ENCODE assay signal across 11 mouse cellular contexts in the genomic region with DNA sequence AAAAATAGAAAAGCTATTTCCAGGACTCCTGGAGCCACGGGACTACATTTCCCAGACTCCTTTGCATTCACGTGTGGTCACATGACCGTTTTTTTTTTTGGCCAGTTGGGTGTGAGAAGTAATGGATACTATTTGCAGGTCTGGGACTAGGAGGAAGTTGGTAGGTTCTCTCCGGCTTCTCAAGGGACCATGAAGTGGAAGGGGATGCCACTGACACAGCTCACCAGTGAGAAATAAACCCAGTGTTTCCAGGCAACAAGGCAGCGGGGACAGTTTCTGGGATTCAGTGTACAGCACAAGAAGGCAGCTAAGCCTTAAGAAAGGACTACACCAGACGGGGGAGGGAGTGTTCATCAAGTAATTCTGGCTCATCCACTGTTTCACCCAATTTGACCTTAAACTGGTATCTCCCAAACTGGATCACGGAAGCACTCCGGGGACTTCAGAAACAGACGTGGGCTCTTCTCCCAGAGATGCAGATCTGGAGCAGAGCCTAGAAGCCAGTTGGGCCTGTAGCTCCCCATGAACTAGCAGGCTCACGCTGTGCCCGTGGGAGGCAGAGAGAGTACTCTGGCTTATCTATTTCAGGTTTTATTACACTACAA. TPM values are rescaled to one million over a fixed set of nuclear protein-coding genes. Genes with fewer than 3 reads are reported as not detected.
A peak's percentile ranks its signal among the peaks of the same experiment; 100 is the strongest.
DNase-seq lines count a peak whose midpoint lies in the region; ATAC-seq and TF ChIP-seq lines count a peak whose summit lies in the region.
"Had no signal": no experiment of that assay in that cellular context is flagged by ENCODE, and none has a peak within 500 bp of the region (broad histone marks: within the 10 kb centered on the region; RNA-seq: fewer than 3 reads in every experiment).

No protein-coding gene starts in this region.

- no peak overlapping the region for H3K4me2 ChIP-seq in heart, embryonic 12.5 days
- H3K4me2 ChIP-seq in hindbrain, embryonic 14.5 days (replicated peaks): no peak overlapping the region
- H3K4me2 ChIP-seq: limb, embryonic 15.5 days; neural tube, embryonic 13.5 days had no signal

- no peak overlapping the region for H3K9ac ChIP-seq in heart, embryonic 12.5 days
- no peak overlapping the region for H3K9ac ChIP-seq in hindbrain, embryonic 14.5 days
- H3K9ac ChIP-seq: limb, embryonic 15.5 days; neural tube, embryonic 13.5 days had no signal

- WGBS in heart, embryonic 12.5 days: 65% methylated on average over 11 of the region's 11 CpGs
- 73% methylated on average over 11 of the region's 11 CpGs for WGBS in hindbrain, embryonic 14.5 days
- 28% methylated on average over 11 of the region's 11 CpGs for WGBS in olfactory bulb, adult 2 months

- no peak for ATAC-seq in heart, embryonic 12.5 days (ENCODE audit: insufficient number of reproducible peaks, low FRiP score)
- ATAC-seq in hindbrain, embryonic 14.5 days (ENCODE audit: low FRiP score): no peak
- no peak for ATAC-seq in monocyte, adult 5-6 weeks (replicated peaks; ENCODE audit: insufficient number of reproducible peaks, low FRiP score, low TSS enrichment, poor library complexity, severe bottlenecking)

- DNase-seq in heart, adult 9 months (ENCODE audit: low spot score in 2 of 2): peak; percentile 16 to 31
- DNase-seq in brain, adult 2 months (ENCODE audit: low read depth, low spot score): peak; percentile 95
- DNase-seq in hindbrain, embryonic 14.5 days (ENCODE audit: low spot score): peak; percentile 36
- DNase-seq in kidney, postnatal 36 days: no peak
- DNase-seq in kidney, adult 18-20 months: no peak
- DNase-seq: gastrocnemius, postnatal 10 days had no signal

- no peaks in the 10 kb centered on the region for H3K36me3 ChIP-seq in heart, embryonic 12.5 days
- H3K36me3 ChIP-seq in hindbrain, embryonic 14.5 days (replicated peaks; ENCODE audit: control insufficient read depth, insufficient read depth): peaks cover 62% of the 10 kb centered on the region
- H3K36me3 ChIP-seq: limb, embryonic 15.5 days had no signal

- no peak for TF ChIP-seq CTCF in olfactory bulb, adult 2 months (IDR thresholded peaks at IDR 0.05; ENCODE audit: insufficient read depth, low read depth, low read length)

- no peak overlapping the region for H3K27ac ChIP-seq in heart, embryonic 12.5 days (ENCODE audit: poor library complexity, severe bottlenecking)
- H3K27ac ChIP-seq in hindbrain, embryonic 14.5 days: no peak overlapping the region
- H3K27ac ChIP-seq in olfactory bulb, adult 2 months (ENCODE audit: insufficient read depth, low read depth, low read length): 0 out of 2 replicates have a peak overlapping the region, but pooled peaks have one; percentile 33
- H3K27ac ChIP-seq: limb, embryonic 15.5 days; neural tube, embryonic 13.5 days had no signal

- peaks cover 5% of the 10 kb centered on the region; the same call in 1 of the 2 replicates for H3K9me3 ChIP-seq in heart, embryonic 12.5 days (replicated peaks)
- no peaks in the 10 kb centered on the region for H3K9me3 ChIP-seq in hindbrain, embryonic 14.5 days (ENCODE audit: control insufficient read depth, low read length)
- H3K9me3 ChIP-seq: limb, embryonic 15.5 days; neural tube, embryonic 13.5 days had no signal

- no peak overlapping the region for H3K4me3 ChIP-seq in heart, embryonic 12.5 days
- H3K4me3 ChIP-seq in hindbrain, embryonic 14.5 days (replicated peaks; ENCODE audit: low read length): no peak overlapping the region
- no peak overlapping the region for H3K4me3 ChIP-seq in olfactory bulb, adult 2 months (ENCODE audit: insufficient read depth, low read depth, low read length)
- H3K4me3 ChIP-seq: limb, embryonic 15.5 days; neural tube, embryonic 13.5 days had no signal

- no peak for TF ChIP-seq POLR2A in olfactory bulb, adult 2 months (IDR thresholded peaks at IDR 0.05; ENCODE audit: insufficient read depth, low read depth, low read length)

- H3K4me1 ChIP-seq in heart, embryonic 12.5 days (replicated peaks): peaks cover 6% of the 10 kb centered on the region
- no peaks in the 10 kb centered on the region for H3K4me1 ChIP-seq in hindbrain, embryonic 14.5 days (replicated peaks; ENCODE audit: control insufficient read depth, insufficient read depth, low read length)
- peaks cover 10% of the 10 kb centered on the region for H3K4me1 ChIP-seq in olfactory bulb, adult 2 months (ENCODE audit: control insufficient read depth, insufficient read depth, low read length)
- H3K4me1 ChIP-seq: limb, embryonic 15.5 days; neural tube, embryonic 13.5 days had no signal

- H3K27me3 ChIP-seq in heart, embryonic 12.5 days (replicated peaks): no peaks in the 10 kb centered on the region
- H3K27me3 ChIP-seq in hindbrain, embryonic 14.5 days (ENCODE audit: control insufficient read depth, insufficient read depth, low read length): no peaks in the 10 kb centered on the region
- H3K27me3 ChIP-seq: limb, embryonic 15.5 days; neural tube, embryonic 13.5 days had no signal

RNA-seq across cellular contexts. Expression of a gene that starts 39.3 kb away (rescaled TPM):
- polyA plus RNA-seq in heart, embryonic 12.5 days (2016; fragmentation: Nextera tagmentation; extraction: Ambion mirVana): 2.4 and 3.0 TPM in 2 replicates
- 14.8 and 15.0 TPM in 2 replicates for polyA plus RNA-seq in hindbrain, embryonic 14.5 days (2014; fragmentation: Nextera tagmentation; extraction: Ambion mirVana)
- not detected in 2 replicates for polyA plus RNA-seq in olfactory bulb, adult 2 months (2012; ENCODE audit: insufficient read depth, insufficient read length, low replicate concordance, missing spikeins)
- total RNA-seq in monocyte, adult 5-6 weeks (2017): 0.43 TPM in 1 of 3 replicates, not detected in the others

RNA-seq across cellular contexts. Expression of a gene that starts 44.6 kb away (rescaled TPM):
- polyA plus RNA-seq in heart, embryonic 12.5 days (2016; fragmentation: Nextera tagmentation; extraction: Ambion mirVana): not detected in 2 replicates
- not detected in 2 replicates for polyA plus RNA-seq in hindbrain, embryonic 14.5 days (2014; fragmentation: Nextera tagmentation; extraction: Ambion mirVana)
- not detected in 2 replicates for polyA plus RNA-seq in olfactory bulb, adult 2 months (2012; ENCODE audit: insufficient read depth, insufficient read length, low replicate concordance, missing spikeins)
- total RNA-seq in monocyte, adult 5-6 weeks (2017): not detected in 3 replicates
- total RNA-seq: gastrocnemius, postnatal 10 days had no signal

RNA-seq across cellular contexts. Expression of a gene that starts 50.3 kb away (rescaled TPM):
- polyA plus RNA-seq in heart, embryonic 12.5 days (2016; fragmentation: Nextera tagmentation; extraction: Ambion mirVana): 20.0 and 22.8 TPM in 2 replicates
- 2.5 and 2.6 TPM in 2 replicates for polyA plus RNA-seq in hindbrain, embryonic 14.5 days (2014; fragmentation: Nextera tagmentation; extraction: Ambion mirVana)
- polyA plus RNA-seq in olfactory bulb, adult 2 months (2012; ENCODE audit: insufficient read depth, insufficient read length, low replicate concordance, missing spikeins): not detected in 2 replicates
- 3.3 to 5.9 TPM (median 3.7 TPM) in 3 replicates for total RNA-seq in monocyte, adult 5-6 weeks (2017)

Comparison
In these comparisons a context has a peak if more than half of its experiments do, and no peak if none do; other contexts are left out.
1. DNase-seq: peak in heart, adult 9 months (2 of 2), brain, adult 2 months (single experiment) and hindbrain, embryonic 14.5 days (single experiment); none in kidney, postnatal 36 days (0 of 2) and kidney, adult 18-20 months (single experiment).